Mouse (Mus musculus): ENCODE results near the gene Pcmtd2. TPM values are rescaled to one million over a fixed set of nuclear protein-coding genes. Genes with fewer than 3 reads are reported as not detected.
A peak's percentile ranks its signal among the peaks of the same experiment; 100 is the strongest.
"Not testable (repeated sequence)": the region's sequence is repeated elsewhere in the genome, so short reads cannot be mapped to it uniquely, and the experiment has no call there.

The Pcmtd2 gene
- polyA plus RNA-seq (2012; rRNA removed): 24.7 and 25.5 TPM in 2 replicates

DNA sequence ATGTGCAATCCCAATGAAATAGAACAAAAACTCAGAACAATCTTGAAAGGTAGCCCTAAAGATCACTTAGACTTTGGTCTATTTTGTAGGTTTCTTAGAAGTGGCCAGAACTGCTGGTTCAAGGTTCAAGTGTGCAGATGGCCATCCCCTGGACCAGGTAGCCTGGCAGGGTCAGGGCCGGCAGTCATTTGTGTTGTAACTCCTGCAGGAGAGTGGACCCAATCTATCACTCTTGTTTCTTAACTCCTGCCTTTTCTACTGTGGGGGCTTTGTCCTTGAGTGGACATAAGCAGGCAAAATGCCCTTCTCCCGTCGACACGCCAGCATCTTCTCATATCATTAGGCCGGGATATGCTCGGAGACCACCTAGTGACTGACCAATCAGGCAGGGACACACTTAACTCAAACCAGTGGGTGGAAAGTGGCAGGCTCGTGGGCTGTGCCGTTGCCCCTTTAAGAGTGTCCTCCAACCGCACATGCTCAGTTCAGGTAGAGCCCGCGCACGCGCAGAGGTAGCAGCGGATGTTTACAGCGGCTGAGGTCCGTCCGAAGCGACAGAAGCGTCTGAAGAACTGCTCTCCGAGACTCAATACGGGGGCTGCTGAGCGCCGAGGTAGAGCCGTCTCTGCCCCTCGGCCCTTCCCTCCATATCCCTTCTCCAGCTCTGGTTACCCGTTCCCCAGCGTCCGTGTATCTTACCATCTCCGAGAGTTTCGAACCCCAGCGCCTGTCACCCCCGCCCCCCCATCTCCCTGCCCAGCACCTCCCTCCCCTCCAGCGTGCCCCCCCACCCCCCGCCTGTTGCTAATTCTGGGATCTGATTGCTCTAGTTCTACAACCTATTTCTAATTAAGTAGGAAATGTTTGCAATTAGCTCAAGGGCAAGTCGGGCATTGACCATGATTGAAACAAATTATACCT, at the start of gene Pcmtd2:
Gene Pcmtd2, plus strand, starts transcription at position 483 of the 921 bp plus-strand sequence.
- Histone ChIP-seq H3K27me3 (ENCODE audit: control insufficient read depth, insufficient read depth, low read length) (no peaks in the 10 kb centered on the region), H3K36me3 (ENCODE audit: control insufficient read depth, insufficient read depth, low read length) (no peaks in the 10 kb centered on the region), H3K4me1 (ENCODE audit: control insufficient read depth, insufficient read depth, low read length) (peaks cover 6% of the 10 kb centered on the region), H3K27ac (ENCODE audit: control insufficient read depth, insufficient read depth, low read depth, low read length) (peak within 1 kb of the TSS; percentile 95), H3K4me3 (ENCODE audit: control insufficient read depth, low read depth, low read length) (peak within 1 kb of the TSS; percentile 99)
- no peak for TF ChIP-seq CTCF (IDR thresholded peaks at IDR 0.05; ENCODE audit: control insufficient read depth, insufficient read depth, insufficient replicate concordance, low read depth, low read length)
- peak; percentile 95 for TF ChIP-seq POLR2A (IDR thresholded peaks at IDR 0.05; ENCODE audit: control insufficient read depth, low read depth, low read length)

DNA sequence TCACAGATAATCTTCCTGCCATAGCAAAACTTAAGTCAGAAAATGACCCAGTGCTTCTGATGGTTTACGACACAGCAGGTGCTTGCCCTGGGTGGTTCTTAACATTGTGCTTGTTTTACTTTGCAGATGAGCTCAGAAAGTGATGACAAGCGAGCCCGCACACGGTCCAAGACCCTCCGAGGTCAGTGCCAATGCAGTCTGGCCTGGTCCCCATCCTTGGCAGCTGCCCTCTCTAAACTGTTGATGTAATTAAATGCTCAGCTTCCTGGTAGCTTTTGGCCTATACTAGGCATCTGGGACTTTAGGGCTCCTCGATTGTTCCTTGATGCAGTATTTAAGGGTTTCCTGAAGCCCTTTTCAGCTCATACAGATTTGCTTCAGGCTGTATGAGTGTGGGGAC, 48.3 kb upstream of the Pcmtd2 start:
- no peak overlapping the region for H3K27ac ChIP-seq (ENCODE audit: control insufficient read depth, insufficient read depth, low read depth, low read length)
- no peaks in the 10 kb centered on the region for H3K36me3 ChIP-seq (ENCODE audit: control insufficient read depth, insufficient read depth, low read length)
- TF ChIP-seq POLR2A (IDR thresholded peaks at IDR 0.05; ENCODE audit: control insufficient read depth, low read depth, low read length): no peak
- no peak for TF ChIP-seq CTCF (IDR thresholded peaks at IDR 0.05; ENCODE audit: control insufficient read depth, insufficient read depth, insufficient replicate concordance, low read depth, low read length)
- H3K4me3 ChIP-seq (ENCODE audit: control insufficient read depth, low read depth, low read length): no peak overlapping the region
- no peaks in the 10 kb centered on the region for H3K27me3 ChIP-seq (ENCODE audit: control insufficient read depth, insufficient read depth, low read length)
- no peaks in the 10 kb centered on the region for H3K4me1 ChIP-seq (ENCODE audit: control insufficient read depth, insufficient read depth, low read length)

DNA sequence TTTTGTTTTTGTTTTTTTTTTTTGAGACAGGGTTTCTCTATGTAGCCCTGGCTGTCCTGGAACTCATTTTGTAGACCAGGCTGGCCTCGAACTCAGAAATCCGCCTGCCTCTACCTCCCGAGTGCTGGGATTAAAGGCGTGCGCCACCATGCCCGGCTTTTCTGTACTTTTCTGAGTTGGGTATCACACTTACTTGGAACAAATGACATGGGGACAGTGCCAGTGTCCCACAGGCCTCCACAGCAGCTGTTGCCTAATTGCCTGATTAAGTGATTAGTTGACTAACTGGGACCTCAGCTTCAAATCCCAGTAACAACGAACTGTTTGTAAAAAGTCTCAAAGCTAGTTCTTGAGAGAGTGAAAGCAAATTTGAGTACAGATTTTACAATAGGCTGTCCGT, 44.5 kb upstream of the Pcmtd2 start:
- not testable (repeated sequence) for H3K4me1 ChIP-seq (ENCODE audit: control insufficient read depth, insufficient read depth, low read length); H3K27ac ChIP-seq (ENCODE audit: control insufficient read depth, insufficient read depth, low read depth, low read length); H3K4me3 ChIP-seq (ENCODE audit: control insufficient read depth, low read depth, low read length); H3K36me3 ChIP-seq (ENCODE audit: control insufficient read depth, insufficient read depth, low read length); H3K27me3 ChIP-seq (ENCODE audit: control insufficient read depth, insufficient read depth, low read length)

DNA sequence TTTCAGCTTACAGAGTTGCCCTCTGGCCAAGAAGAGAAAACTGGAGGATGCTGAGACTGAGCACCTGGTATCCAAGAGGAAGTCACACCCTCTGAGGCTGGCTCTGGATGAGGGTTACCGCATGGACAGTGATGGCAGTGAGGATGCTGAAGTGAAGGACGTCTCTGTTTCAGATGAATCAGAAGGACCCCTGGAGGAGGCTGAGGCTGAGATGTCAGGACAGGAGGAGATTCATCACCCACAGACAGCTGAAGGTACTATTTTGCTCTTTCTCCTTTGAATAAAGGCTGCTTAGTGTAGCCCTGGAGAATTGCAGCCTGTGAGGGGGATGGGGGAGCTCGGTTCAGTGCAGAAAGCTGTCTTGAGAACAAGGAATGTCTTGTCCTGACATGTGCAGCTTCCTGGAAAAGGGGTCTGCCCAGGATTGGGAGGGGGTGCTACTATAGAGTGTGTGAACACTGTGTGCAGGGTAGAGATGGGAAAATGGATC, 42.0 kb upstream of the Pcmtd2 start:
- Histone ChIP-seq H3K4me3 (ENCODE audit: control insufficient read depth, low read depth, low read length) (no peak overlapping the region), H3K27ac (ENCODE audit: control insufficient read depth, insufficient read depth, low read depth, low read length) (no peak overlapping the region), H3K36me3 (ENCODE audit: control insufficient read depth, insufficient read depth, low read length) (no peaks in the 10 kb centered on the region), H3K4me1 (ENCODE audit: control insufficient read depth, insufficient read depth, low read length) (no peaks in the 10 kb centered on the region), H3K27me3 (ENCODE audit: control insufficient read depth, insufficient read depth, low read length) (no peaks in the 10 kb centered on the region)
- TF ChIP-seq POLR2A (IDR thresholded peaks at IDR 0.05; ENCODE audit: control insufficient read depth, low read depth, low read length) (no peak), CTCF (IDR thresholded peaks at IDR 0.05; ENCODE audit: control insufficient read depth, insufficient read depth, insufficient replicate concordance, low read depth, low read length) (no peak)

DNA sequence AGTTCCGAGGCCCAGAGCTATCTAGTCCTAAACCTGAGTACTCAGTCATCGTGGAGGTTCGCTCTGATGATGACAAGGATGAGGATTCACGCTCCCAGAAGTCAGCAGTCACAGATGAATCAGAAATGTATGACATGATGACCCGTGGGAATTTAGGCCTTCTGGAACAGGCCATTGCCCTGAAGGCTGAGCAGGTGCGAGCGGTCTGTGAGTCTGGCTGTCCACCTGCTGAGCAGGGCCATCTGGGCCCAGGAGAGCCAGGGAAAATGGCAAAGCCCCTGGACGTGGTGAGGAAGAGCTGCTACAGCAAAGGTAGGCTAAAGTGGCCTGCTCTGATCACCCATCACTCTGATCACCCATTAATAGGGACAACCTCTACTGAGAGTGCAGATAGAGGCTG, 40.0 kb upstream of the Pcmtd2 start:
- no peak for TF ChIP-seq CTCF (IDR thresholded peaks at IDR 0.05; ENCODE audit: control insufficient read depth, insufficient read depth, insufficient replicate concordance, low read depth, low read length)
- TF ChIP-seq POLR2A (IDR thresholded peaks at IDR 0.05; ENCODE audit: control insufficient read depth, low read depth, low read length): no peak

DNA sequence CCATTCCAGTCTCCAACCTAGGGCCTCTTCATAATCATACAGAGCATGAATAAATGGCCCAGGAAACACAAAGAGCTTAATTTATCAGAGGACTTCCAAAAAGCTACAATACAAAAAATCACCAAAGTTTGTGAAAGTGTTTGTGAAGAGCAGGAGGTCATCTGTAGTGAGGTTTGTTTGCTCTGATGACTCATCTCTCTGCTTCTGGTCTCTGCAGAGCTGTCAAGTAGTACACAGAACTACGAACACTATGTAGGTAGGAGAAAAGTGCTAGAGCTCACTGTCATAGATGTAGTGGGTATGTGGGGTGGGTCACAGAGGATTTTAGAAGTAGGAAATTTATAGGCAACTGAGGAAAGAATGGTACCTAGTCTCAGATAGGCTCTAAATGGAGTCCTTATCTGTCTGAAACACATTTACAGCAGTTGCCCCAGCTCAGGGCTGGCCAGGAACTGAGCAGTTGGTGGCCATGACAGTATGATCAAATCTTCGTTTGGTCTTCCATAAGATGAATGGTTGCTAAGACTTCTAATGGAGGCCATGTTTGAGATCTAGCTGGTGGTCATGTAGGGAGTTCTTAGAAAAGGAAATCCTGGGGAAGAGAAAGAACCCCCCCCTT, 8.5 kb upstream of the Pcmtd2 start:
- H3K4me3 ChIP-seq (ENCODE audit: control insufficient read depth, low read depth, low read length): no peak overlapping the region
- H3K4me1 ChIP-seq (ENCODE audit: control insufficient read depth, insufficient read depth, low read length): no peaks in the 10 kb centered on the region
- TF ChIP-seq POLR2A (IDR thresholded peaks at IDR 0.05; ENCODE audit: control insufficient read depth, low read depth, low read length): no peak
- TF ChIP-seq CTCF (IDR thresholded peaks at IDR 0.05; ENCODE audit: control insufficient read depth, insufficient read depth, insufficient replicate concordance, low read depth, low read length): no peak
- no peaks in the 10 kb centered on the region for H3K27me3 ChIP-seq (ENCODE audit: control insufficient read depth, insufficient read depth, low read length)
- H3K36me3 ChIP-seq (ENCODE audit: control insufficient read depth, insufficient read depth, low read length): no peaks in the 10 kb centered on the region
- H3K27ac ChIP-seq (ENCODE audit: control insufficient read depth, insufficient read depth, low read depth, low read length): no peak overlapping the region

More for the DNA sequence above, 40.0 kb upstream of the Pcmtd2 start:
- Histone ChIP-seq H3K27me3 (ENCODE audit: control insufficient read depth, insufficient read depth, low read length) (no peaks in the 10 kb centered on the region), H3K4me3 (ENCODE audit: control insufficient read depth, low read depth, low read length) (no peak overlapping the region), H3K36me3 (ENCODE audit: control insufficient read depth, insufficient read depth, low read length) (no peaks in the 10 kb centered on the region), H3K4me1 (ENCODE audit: control insufficient read depth, insufficient read depth, low read length) (no peaks in the 10 kb centered on the region), H3K27ac (ENCODE audit: control insufficient read depth, insufficient read depth, low read depth, low read length) (no peak overlapping the region)

DNA sequence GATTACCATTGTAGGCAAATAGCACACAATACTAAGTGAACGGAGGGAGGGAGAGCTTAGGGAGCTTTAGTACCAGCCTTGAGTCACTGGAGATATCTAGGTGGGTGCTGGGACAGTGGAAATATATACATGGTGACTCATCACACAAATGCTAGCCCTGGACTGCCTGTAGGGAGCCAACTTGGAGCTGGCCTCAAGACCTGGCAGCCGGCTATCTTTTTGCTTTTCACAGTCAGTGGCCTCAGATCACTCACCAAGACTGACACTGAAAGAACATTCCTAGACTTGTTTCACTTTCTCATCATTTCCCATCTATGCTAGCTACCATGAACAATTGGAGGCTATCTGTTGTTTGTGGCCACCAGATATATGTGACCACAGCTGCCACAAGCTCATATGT, 4.9 kb upstream of the Pcmtd2 start:
- Histone ChIP-seq H3K4me3 (ENCODE audit: control insufficient read depth, low read depth, low read length) (no peak overlapping the region), H3K4me1 (ENCODE audit: control insufficient read depth, insufficient read depth, low read length) (peaks cover 4% of the 10 kb centered on the region), H3K27ac (ENCODE audit: control insufficient read depth, insufficient read depth, low read depth, low read length) (no peak overlapping the region), H3K36me3 (ENCODE audit: control insufficient read depth, insufficient read depth, low read length) (no peaks in the 10 kb centered on the region), H3K27me3 (ENCODE audit: control insufficient read depth, insufficient read depth, low read length) (no peaks in the 10 kb centered on the region)
- TF ChIP-seq POLR2A (IDR thresholded peaks at IDR 0.05; ENCODE audit: control insufficient read depth, low read depth, low read length) (no peak), CTCF (IDR thresholded peaks at IDR 0.05; ENCODE audit: control insufficient read depth, insufficient read depth, insufficient replicate concordance, low read depth, low read length) (no peak)

Data from testis, adult 2 months (tissue).